Mouse (Mus musculus): ENCODE data around the gene Pigr. TPM values are rescaled to one million over a fixed set of nuclear protein-coding genes. Genes with fewer than 3 reads are reported as not detected.

Gene Pigr
- polyA plus RNA-seq (2014; fragmentation: Nextera tagmentation; extraction: Ambion mirVana): not detected in 2 replicates

GRCm38 (mm10) chr1:130826448-130826847 is at the start of gene Pigr:
TSS of gene Pigr (plus strand) at chr1:130826684.
- no peak for ATAC-seq
- H3K4me3 ChIP-seq (ENCODE audit: low read depth, low read length): no peak within 1 kb of the TSS
- WGBS: 85% methylated on average over 5 of the region's 5 CpGs

GRCm38 (mm10) chr1:130779867-130780266 is 46.6 kb upstream of the Pigr start:
- no peak overlapping the region for H3K4me2 ChIP-seq (ENCODE audit: low read length)
- WGBS: 92% methylated on average over 3 of the region's 3 CpGs
- no peak overlapping the region for H3K9ac ChIP-seq (ENCODE audit: low read length)
- no peaks in the 10 kb centered on the region for H3K27me3 ChIP-seq (replicated peaks; ENCODE audit: control insufficient read depth, insufficient read depth, low read length)
- H3K9me3 ChIP-seq (replicated peaks; ENCODE audit: control insufficient read depth, low read length): no peaks in the 10 kb centered on the region
- no peaks in the 10 kb centered on the region for H3K36me3 ChIP-seq (ENCODE audit: control insufficient read depth, insufficient read depth, low read length)
- DNase-seq (ENCODE audit: low spot score) (no peak), ATAC-seq (no peak)
- no peak overlapping the region for H3K4me3 ChIP-seq (ENCODE audit: low read depth, low read length)
- no peaks in the 10 kb centered on the region for H3K4me1 ChIP-seq (ENCODE audit: control insufficient read depth, insufficient read depth, low read length)
- H3K27ac ChIP-seq (ENCODE audit: low read depth, low read length): no peak overlapping the region

More at GRCm38 (mm10) chr1:130826448-130826847, at the start of gene Pigr:
- Histone ChIP-seq H3K4me1 (ENCODE audit: control insufficient read depth, insufficient read depth, low read length) (no peaks in the 10 kb centered on the region), H3K36me3 (ENCODE audit: control insufficient read depth, insufficient read depth, low read length) (no peaks in the 10 kb centered on the region), H3K27ac (ENCODE audit: low read depth, low read length) (no peak within 1 kb of the TSS), H3K9ac (ENCODE audit: low read length) (no peak within 1 kb of the TSS), H3K4me2 (ENCODE audit: low read length) (no peak within 1 kb of the TSS), H3K9me3 (replicated peaks; ENCODE audit: control insufficient read depth, low read length) (no peaks in the 10 kb centered on the region), H3K27me3 (replicated peaks; ENCODE audit: control insufficient read depth, insufficient read depth, low read length) (no peaks in the 10 kb centered on the region)
- DNase-seq (ENCODE audit: low spot score): no peak

GRCm38 (mm10) chr1:130784054-130784453 is 42.4 kb upstream of the Pigr start:
- H3K4me1 ChIP-seq (ENCODE audit: control insufficient read depth, insufficient read depth, low read length): no peaks in the 10 kb centered on the region
- H3K4me2 ChIP-seq (ENCODE audit: low read length): no peak overlapping the region
- no peak overlapping the region for H3K4me3 ChIP-seq (ENCODE audit: low read depth, low read length)
- DNase-seq (ENCODE audit: low spot score) (peak; percentile 56), ATAC-seq (no peak)
- 28% methylated on average over 4 of the region's 4 CpGs for WGBS
- no peaks in the 10 kb centered on the region for H3K9me3 ChIP-seq (replicated peaks; ENCODE audit: control insufficient read depth, low read length)
- H3K27me3 ChIP-seq (replicated peaks; ENCODE audit: control insufficient read depth, insufficient read depth, low read length): no peaks in the 10 kb centered on the region
- no peak overlapping the region for H3K27ac ChIP-seq (ENCODE audit: low read depth, low read length)
- H3K36me3 ChIP-seq (ENCODE audit: control insufficient read depth, insufficient read depth, low read length): no peaks in the 10 kb centered on the region
- H3K9ac ChIP-seq (ENCODE audit: low read length): no peak overlapping the region

GRCm38 (mm10) chr1:130787001-130787400 is 39.5 kb upstream of the Pigr start:
- Histone ChIP-seq H3K27me3 (replicated peaks; ENCODE audit: control insufficient read depth, insufficient read depth, low read length) (no peaks in the 10 kb centered on the region), H3K36me3 (ENCODE audit: control insufficient read depth, insufficient read depth, low read length) (no peaks in the 10 kb centered on the region), H3K4me1 (ENCODE audit: control insufficient read depth, insufficient read depth, low read length) (no peaks in the 10 kb centered on the region), H3K9ac (ENCODE audit: low read length) (no peak overlapping the region), H3K4me3 (ENCODE audit: low read depth, low read length) (no peak overlapping the region), H3K4me2 (ENCODE audit: low read length) (no peak overlapping the region), H3K27ac (ENCODE audit: low read depth, low read length) (no peak overlapping the region), H3K9me3 (replicated peaks; ENCODE audit: control insufficient read depth, low read length) (0 out of 2 replicates have a peak, but pooled peaks cover 2% of the 10 kb centered on the region)
- no peak for ATAC-seq
- 34% methylated on average over 4 of the region's 4 CpGs for WGBS
- no peak for DNase-seq (ENCODE audit: low spot score)

- ATAC-seq: peak; percentile 37; the same call in 1 of the 2 replicates
Measured at GRCm38 (mm10) chr1:130789512-130790451, 36.7 kb upstream of the Pigr start.

GRCm38 (mm10) chr1:130795331-130795730 is 31.2 kb upstream of the Pigr start:
- Histone ChIP-seq H3K9ac (ENCODE audit: low read length) (no peak overlapping the region), H3K4me3 (ENCODE audit: low read depth, low read length) (no peak overlapping the region), H3K27ac (ENCODE audit: low read depth, low read length) (no peak overlapping the region), H3K27me3 (replicated peaks; ENCODE audit: control insufficient read depth, insufficient read depth, low read length) (no peaks in the 10 kb centered on the region), H3K4me2 (ENCODE audit: low read length) (no peak overlapping the region), H3K4me1 (ENCODE audit: control insufficient read depth, insufficient read depth, low read length) (no peaks in the 10 kb centered on the region), H3K9me3 (replicated peaks; ENCODE audit: control insufficient read depth, low read length) (0 out of 2 replicates have a peak, but pooled peaks cover 5% of the 10 kb centered on the region), H3K36me3 (ENCODE audit: control insufficient read depth, insufficient read depth, low read length) (no peaks in the 10 kb centered on the region)
- DNase-seq (ENCODE audit: low spot score): no peak
- WGBS: 68% methylated on average over 2 of the region's 2 CpGs
- no peak for ATAC-seq

More at GRCm38 (mm10) chr1:130789512-130790451, 36.7 kb upstream of the Pigr start:
- Histone ChIP-seq H3K36me3 (ENCODE audit: control insufficient read depth, insufficient read depth, low read length) (no peaks in the 10 kb centered on the region), H3K4me1 (ENCODE audit: control insufficient read depth, insufficient read depth, low read length) (no peaks in the 10 kb centered on the region), H3K4me2 (ENCODE audit: low read length) (no peak overlapping the region), H3K4me3 (ENCODE audit: low read depth, low read length) (no peak overlapping the region), H3K9me3 (replicated peaks; ENCODE audit: control insufficient read depth, low read length) (0 out of 2 replicates have a peak, but pooled peaks cover 5% of the 10 kb centered on the region), H3K9ac (ENCODE audit: low read length) (no peak overlapping the region), H3K27me3 (replicated peaks; ENCODE audit: control insufficient read depth, insufficient read depth, low read length) (no peaks in the 10 kb centered on the region), H3K27ac (ENCODE audit: low read depth, low read length) (no peak overlapping the region)
- WGBS: 43% methylated on average over 3 of the region's 3 CpGs
- DNase-seq (ENCODE audit: low spot score): peak; percentile 33

GRCm38 (mm10) chr1:130796967-130797684 is 29.4 kb upstream of the Pigr start:
- WGBS: 81% methylated on average over 8 of the region's 8 CpGs
- no peaks in the 10 kb centered on the region for H3K27me3 ChIP-seq (replicated peaks; ENCODE audit: control insufficient read depth, insufficient read depth, low read length)
- H3K4me2 ChIP-seq (ENCODE audit: low read length): no peak overlapping the region
- no peaks in the 10 kb centered on the region for H3K36me3 ChIP-seq (ENCODE audit: control insufficient read depth, insufficient read depth, low read length)
- DNase-seq (ENCODE audit: low spot score) (peak; percentile 56), ATAC-seq (peak; percentile 23; the same call in 1 of the 2 replicates)
- no peak overlapping the region for H3K9ac ChIP-seq (ENCODE audit: low read length)
- no peak overlapping the region for H3K4me3 ChIP-seq (ENCODE audit: low read depth, low read length)
- H3K4me1 ChIP-seq (ENCODE audit: control insufficient read depth, insufficient read depth, low read length): no peaks in the 10 kb centered on the region
- 0 out of 2 replicates have a peak, but pooled peaks cover 2% of the 10 kb centered on the region for H3K9me3 ChIP-seq (replicated peaks; ENCODE audit: control insufficient read depth, low read length)
- no peak overlapping the region for H3K27ac ChIP-seq (ENCODE audit: low read depth, low read length)

GRCm38 (mm10) chr1:130798037-130798436 is 28.4 kb upstream of the Pigr start:
- H3K27ac ChIP-seq (ENCODE audit: low read depth, low read length): no peak overlapping the region
- no peaks in the 10 kb centered on the region for H3K36me3 ChIP-seq (ENCODE audit: control insufficient read depth, insufficient read depth, low read length)
- H3K27me3 ChIP-seq (replicated peaks; ENCODE audit: control insufficient read depth, insufficient read depth, low read length): no peaks in the 10 kb centered on the region
- ATAC-seq (no peak), DNase-seq (ENCODE audit: low spot score) (no peak)
- H3K9me3 ChIP-seq (replicated peaks; ENCODE audit: control insufficient read depth, low read length): no peaks in the 10 kb centered on the region
- no peak overlapping the region for H3K9ac ChIP-seq (ENCODE audit: low read length)
- H3K4me1 ChIP-seq (ENCODE audit: control insufficient read depth, insufficient read depth, low read length): no peaks in the 10 kb centered on the region
- WGBS: 67% methylated on average over 6 of the region's 6 CpGs
- H3K4me3 ChIP-seq (ENCODE audit: low read depth, low read length): no peak overlapping the region
- no peak overlapping the region for H3K4me2 ChIP-seq (ENCODE audit: low read length)
